ENCODE assay signal across 26 mouse cellular contexts in the genomic region with DNA sequence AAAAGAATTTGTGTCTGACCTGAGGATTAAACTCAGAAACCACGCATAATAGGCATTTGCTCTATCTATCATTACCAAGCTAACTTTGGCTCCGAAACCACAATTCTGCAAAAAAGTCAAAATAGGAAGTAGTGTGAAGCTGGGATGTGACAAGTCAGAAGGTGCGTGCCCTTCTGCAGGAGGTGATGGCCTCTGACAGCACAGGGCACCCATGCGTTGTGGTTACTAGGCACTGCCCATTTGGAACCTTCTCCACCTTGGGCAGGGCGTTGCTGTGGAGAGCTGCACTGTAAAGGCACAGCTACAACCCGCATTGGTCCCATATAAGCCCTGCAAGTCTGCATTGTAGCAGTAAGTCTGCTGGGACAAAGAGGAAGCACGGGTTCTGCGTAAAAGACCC. TPM values are rescaled to one million over a fixed set of nuclear protein-coding genes. Genes with fewer than 3 reads are reported as not detected.
DNase-seq lines count a peak whose midpoint lies in the region; ATAC-seq lines count a peak whose summit lies in the region.
"Had no signal": no experiment of that assay in that cellular context is flagged by ENCODE, and none has a peak within 500 bp of the region (broad histone marks: within the 10 kb centered on the region; RNA-seq: fewer than 3 reads in every experiment).

No protein-coding gene starts in this region.

- peaks cover 15% of the 10 kb centered on the region for H3K36me3 ChIP-seq in lung, embryonic 16.5 days (ENCODE audit: control insufficient read depth, insufficient read depth, low read length)

- no peak overlapping the region for H3K4me2 ChIP-seq in lung, embryonic 16.5 days (ENCODE audit: low read depth, low read length)
- H3K4me2 ChIP-seq: forebrain, embryonic 15.5 days; heart, embryonic 11.5 days; limb, embryonic 15.5 days; liver, embryonic 15.5 days; neural tube, embryonic 13.5 days had no signal

- no peak overlapping the region for H3K9ac ChIP-seq in lung, embryonic 16.5 days (ENCODE audit: low read length)
- H3K9ac ChIP-seq: forebrain, embryonic 15.5 days; limb, embryonic 15.5 days; liver, embryonic 15.5 days; neural tube, embryonic 13.5 days had no signal

- 0 out of 2 replicates have a peak, but pooled peaks have one; percentile 7 for ATAC-seq in lung, embryonic 16.5 days (ENCODE audit: low read depth)
- peak; percentile 96 for ATAC-seq in common myeloid progenitor, adult 5-6 weeks (replicated peaks; ENCODE audit: low read depth, poor library complexity, severe bottlenecking)
- peak; percentile 83 for ATAC-seq in megakaryocyte progenitor cell, adult 5-6 weeks (replicated peaks; ENCODE audit: poor library complexity)
- ATAC-seq: activated CD4-positive, CD25-positive, alpha-beta regulatory T cell, adult 4 months; forebrain, embryonic 15.5 days; hindbrain, postnatal 0 days; lung, postnatal 0 days; midbrain, embryonic 16.5 days had no signal

- no peaks in the 10 kb centered on the region for H3K27me3 ChIP-seq in lung, embryonic 16.5 days (ENCODE audit: control insufficient read depth, insufficient read depth, low read depth, low read length)
- H3K27me3 ChIP-seq: forebrain, embryonic 15.5 days; limb, embryonic 15.5 days; liver, embryonic 15.5 days; neural tube, embryonic 13.5 days had no signal

- no peak for DNase-seq in lung, postnatal 36 days
- DNase-seq in right cerebral cortex, adult 2 months (ENCODE audit: low spot score in 2 of 2): no peak
- DNase-seq in adipocyte (ENCODE audit: low spot score): no peak
- DNase-seq in MN1 (ENCODE audit: low spot score): no peak
- DNase-seq: adrenal gland, postnatal 10 days; cerebellum, adult 9-11 months; gastrocnemius, postnatal 10 days; heart, adult 11 months; kidney, adult 11 months; left cerebral cortex, postnatal 4 days; thymus, postnatal 4 days had no signal

- no peak overlapping the region for H3K4me3 ChIP-seq in lung, embryonic 16.5 days (ENCODE audit: low read length)
- H3K4me3 ChIP-seq: embryonic facial prominence, embryonic 10.5 days; forebrain, embryonic 15.5 days; hindbrain, embryonic 10.5 days; limb, embryonic 15.5 days; liver, embryonic 15.5 days; myocyte; neural tube, embryonic 13.5 days had no signal

- H3K27ac ChIP-seq in lung, embryonic 16.5 days (ENCODE audit: low read length): no peak overlapping the region
- H3K27ac ChIP-seq: embryonic facial prominence, embryonic 10.5 days; forebrain, embryonic 15.5 days; hindbrain, embryonic 10.5 days; hindbrain, postnatal 0 days; limb, embryonic 15.5 days; liver, embryonic 15.5 days; neural tube, embryonic 13.5 days had no signal

- no peaks in the 10 kb centered on the region for H3K4me1 ChIP-seq in lung, embryonic 16.5 days (replicated peaks; ENCODE audit: control insufficient read depth, insufficient read depth, low read length)
- H3K4me1 ChIP-seq: embryonic facial prominence, embryonic 10.5 days; forebrain, embryonic 15.5 days; hindbrain, embryonic 10.5 days; limb, embryonic 15.5 days; neural tube, embryonic 13.5 days had no signal

- H3K9me3 ChIP-seq in lung, embryonic 16.5 days (ENCODE audit: control insufficient read depth, low read length): no peaks in the 10 kb centered on the region
- H3K9me3 ChIP-seq: forebrain, embryonic 15.5 days; limb, embryonic 15.5 days; liver, embryonic 15.5 days; neural tube, embryonic 13.5 days had no signal

- WGBS in lung, embryonic 16.5 days: 89% methylated on average over 8 of the region's 8 CpGs

RNA-seq across cellular contexts. Expression of gene Ctnnd1, which starts 57.8 kb away (rescaled TPM):
- polyA plus RNA-seq in lung, embryonic 16.5 days (2015; fragmentation: Nextera tagmentation; extraction: Ambion mirVana): 64.3 and 68.4 TPM in 2 replicates
- total RNA-seq in common myeloid progenitor, adult 5-6 weeks (2017): 28.7 and 29.9 TPM in 2 replicates
- total RNA-seq in megakaryocyte progenitor cell, adult 5-6 weeks (2015): 21.2 and 26.8 TPM in 2 replicates
- 18.4 and 27.5 TPM in 2 replicates for total RNA-seq in megakaryocyte progenitor cell, adult 5-6 weeks (2017)

Comparison
In these comparisons a context has a peak if more than half of its experiments do, and no peak if none do; other contexts are left out.
1. ATAC-seq: peak in every context shown above with its lines; median percentile 96 in common myeloid progenitor, adult 5-6 weeks; 83 in megakaryocyte progenitor cell, adult 5-6 weeks; 7 in lung, embryonic 16.5 days.